Mouse (Mus musculus) embryonic facial prominence, embryonic 12.5 days (tissue): Measurements from ENCODE around the gene Rgs3. TPM values are rescaled to one million over a fixed set of nuclear protein-coding genes. Genes with fewer than 3 reads are reported as not detected.
A peak's percentile ranks its signal among the peaks of the same experiment; 100 is the strongest.

Experiments used
- ATAC-seq: fragments of 200-750 bp; cut with Nextera tagmentation; 2 replicates; pipeline ENCODE4 v1.8.0; 2017; ENCODE audit not compliant: insufficient number of reproducible peaks, insufficient read depth, low FRiP score, low TSS enrichment
- H3K27ac ChIP-seq: fragments of 300-500 bp; sonication (generic); 2 replicates; pipeline ENCODE4 v1.5.1; 2016; ENCODE audit warnings: mild to moderate bottlenecking
- H3K27me3 ChIP-seq: fragments of 300-500 bp; sonication (generic); 2 replicates; pipeline ENCODE4 v1.6.1; 2016; ENCODE audit warnings: mild to moderate bottlenecking, moderate library complexity
- H3K36me3 ChIP-seq: fragments of 300-500 bp; sonication (generic); 2 replicates; pipeline ENCODE4 v1.6.1; 2016; ENCODE audit warnings: mild to moderate bottlenecking
- H3K4me1 ChIP-seq: fragments of 300-500 bp; sonication (generic); 2 replicates; pipeline ENCODE4 v1.6.1; 2016
- H3K4me2 ChIP-seq: fragments of 300-500 bp; sonication (generic); replicated peaks from 2 replicates; pipeline ENCODE4 v1.6.1; 2016; ENCODE audit warnings: mild to moderate bottlenecking, moderate library complexity
- H3K4me3 ChIP-seq: fragments of 300-500 bp; sonication (generic); 2 replicates; pipeline ENCODE4 v1.5.1; 2016; ENCODE audit warnings: mild to moderate bottlenecking
- H3K9ac ChIP-seq: fragments of 300-500 bp; sonication (generic); 2 replicates; pipeline ENCODE4 v1.6.1; 2016; ENCODE audit warnings: mild to moderate bottlenecking, moderate library complexity
- H3K9me3 ChIP-seq: fragments of 300-500 bp; sonication (generic); 2 replicates; pipeline ENCODE4 v1.6.1; 2016; ENCODE audit warnings: mild to moderate bottlenecking, moderate library complexity
- WGBS: fragments of 180-500 bp; shearing (Covaris S2); methylation state at CpG from one replicate; pipeline ENCODE4 v1.1.7; 2016; 5-methylcytosine and 5-hydroxymethylcytosine counted together
- polyA plus RNA-seq: library from polyadenylated mRNA; unstranded; fragments of >200 nt; fragmentation: Nextera tagmentation; extraction: Ambion mirVana; gene quantifications from 2 replicates; pipeline ENCODE4 v1.2.1, GENCODE M21; 2016

Gene Rgs3
- polyA plus RNA-seq, 1 experiment from 2014 or later, result 45.2 TPM

- no peak overlapping the region for H3K27ac ChIP-seq
- ATAC-seq, result no peak
- WGBS, result 72% methylated on average over 7 of the region's 7 CpGs
Observed at GRCm38 (mm10) chr4:62736421-62736820, 176.8 kb downstream of the Rgs3 start.

GRCm38 (mm10) chr4:62736904-62737303 lies 177.3 kb downstream of the Rgs3 start:
- WGBS, result 68% methylated on average over 3 of the region's 3 CpGs
- Histone ChIP-seq H3K9me3 (no peaks in the 10 kb centered on the region), H3K4me3 (no peak overlapping the region), H3K9ac (no peak overlapping the region), H3K27ac (no peak overlapping the region), H3K27me3 (no peaks in the 10 kb centered on the region), H3K4me1 (peaks cover 48% of the 10 kb centered on the region), H3K36me3 (no peaks in the 10 kb centered on the region), H3K4me2 (no peak overlapping the region)
- no peak for ATAC-seq

More at GRCm38 (mm10) chr4:62736421-62736820, 176.8 kb downstream of the Rgs3 start:
- Histone ChIP-seq H3K27me3 (no peaks in the 10 kb centered on the region), H3K4me1 (peaks cover 43% of the 10 kb centered on the region), H3K9ac (no peak overlapping the region), H3K9me3 (no peaks in the 10 kb centered on the region), H3K4me3 (no peak overlapping the region), H3K36me3 (no peaks in the 10 kb centered on the region), H3K4me2 (no peak overlapping the region)

DNA sequence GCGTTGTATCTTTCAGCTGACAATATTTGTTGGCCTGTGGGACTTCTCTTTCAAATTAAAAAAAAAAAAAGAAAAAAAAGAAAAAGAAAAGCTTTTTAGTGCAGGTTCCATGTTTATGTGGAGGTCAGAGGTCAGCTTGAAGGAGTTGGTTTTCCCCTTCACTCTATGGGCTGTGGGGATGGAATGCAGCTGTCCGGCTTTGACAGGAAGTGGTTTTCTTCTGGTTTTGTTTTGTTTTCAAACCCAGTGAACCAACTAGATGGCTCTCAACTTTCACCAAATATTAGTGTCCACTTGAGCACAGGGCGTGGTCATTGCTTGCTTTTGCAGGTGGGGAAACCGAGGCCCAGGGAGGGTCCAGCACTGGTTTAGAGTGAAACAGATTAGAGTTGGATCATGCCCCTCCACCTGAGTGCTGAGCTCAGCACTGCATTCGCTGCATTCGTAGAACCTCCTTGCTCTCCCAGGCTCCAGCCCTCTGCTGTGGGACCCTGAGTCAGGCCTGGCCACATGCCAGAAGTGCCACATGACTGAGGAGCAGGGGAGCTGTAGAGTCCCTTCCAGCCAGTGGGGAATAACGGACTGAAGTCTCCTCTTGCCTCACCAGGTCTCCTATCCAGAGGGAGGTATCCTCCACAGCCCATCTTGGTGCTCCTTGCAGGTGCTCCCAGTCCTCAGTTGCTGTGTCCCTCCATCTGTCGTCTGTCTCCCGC lies 178.5 kb downstream of the Rgs3 start:
- H3K36me3 ChIP-seq, result no peaks in the 10 kb centered on the region
- H3K4me1 ChIP-seq, result peaks cover 48% of the 10 kb centered on the region
- peak; percentile 42; the same call in 1 of the 2 replicates for ATAC-seq
- 44% methylated on average over 9 of the region's 9 CpGs for WGBS
- no peak overlapping the region for H3K9ac ChIP-seq
- H3K9me3 ChIP-seq, result no peaks in the 10 kb centered on the region
- no peaks in the 10 kb centered on the region for H3K27me3 ChIP-seq
- peak overlapping the region; percentile 42 for H3K27ac ChIP-seq
- H3K4me3 ChIP-seq, result no peak overlapping the region
- no peak overlapping the region for H3K4me2 ChIP-seq

GRCm38 (mm10) chr4:62738996-62739395 lies 179.3 kb downstream of the Rgs3 start:
- ATAC-seq, result no peak
- H3K27me3 ChIP-seq, result no peaks in the 10 kb centered on the region
- peaks cover 50% of the 10 kb centered on the region for H3K4me1 ChIP-seq
- H3K4me3 ChIP-seq, result no peak overlapping the region
- H3K27ac ChIP-seq, result no peak overlapping the region
- no peak overlapping the region for H3K9ac ChIP-seq
- WGBS, result 84% methylated on average over 3 of the region's 3 CpGs
- no peaks in the 10 kb centered on the region for H3K9me3 ChIP-seq
- H3K36me3 ChIP-seq, result no peaks in the 10 kb centered on the region
- H3K4me2 ChIP-seq, result no peak overlapping the region

GRCm38 (mm10) chr4:62739591-62739990 lies 179.9 kb downstream of the Rgs3 start:
- Histone ChIP-seq H3K4me3 (no peak overlapping the region), H3K4me1 (peaks cover 54% of the 10 kb centered on the region), H3K9me3 (no peaks in the 10 kb centered on the region), H3K36me3 (no peaks in the 10 kb centered on the region), H3K27ac (no peak overlapping the region), H3K27me3 (no peaks in the 10 kb centered on the region), H3K4me2 (no peak overlapping the region), H3K9ac (no peak overlapping the region)
- WGBS, result 93% methylated on average over 4 of the region's 4 CpGs
- ATAC-seq, result no peak

DNA sequence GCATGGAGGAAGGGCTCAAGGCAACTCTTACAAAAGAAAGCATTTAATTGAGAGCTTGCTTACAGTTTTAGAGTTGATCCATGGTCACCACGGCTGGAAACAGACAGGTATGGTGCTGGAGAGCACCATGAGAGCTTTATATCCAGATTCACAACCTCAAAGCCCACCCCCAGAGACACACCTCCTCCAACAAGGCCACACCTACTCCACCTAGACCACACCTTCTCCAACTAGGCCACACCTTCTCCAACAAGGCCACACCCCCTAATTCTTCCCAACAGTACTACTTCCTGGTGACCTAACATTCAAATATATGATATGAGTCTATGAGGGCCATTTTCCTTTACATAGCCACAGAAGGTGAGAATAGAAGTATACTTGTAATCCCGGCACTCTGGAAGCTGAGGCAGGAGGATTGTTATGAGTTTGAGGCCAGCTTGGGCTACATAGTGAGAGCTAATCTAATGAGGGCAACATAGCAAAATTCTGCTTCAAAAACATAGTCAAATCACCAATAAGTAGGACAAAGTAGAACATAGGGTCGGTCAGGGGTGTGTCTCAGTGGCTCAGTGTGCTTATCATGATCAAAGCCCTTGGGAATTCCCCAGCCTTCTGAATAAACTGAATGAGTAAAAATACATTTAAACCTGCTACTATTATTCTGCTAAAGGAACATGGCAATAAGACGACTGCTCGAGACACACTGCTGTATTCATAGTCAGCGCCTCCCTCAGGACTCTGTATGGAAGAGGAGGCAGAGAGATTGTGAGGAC lies 180.8 kb downstream of the Rgs3 start:
- Histone ChIP-seq H3K36me3 (no peaks in the 10 kb centered on the region), H3K9ac (no peak overlapping the region), H3K4me2 (no peak overlapping the region), H3K9me3 (no peaks in the 10 kb centered on the region), H3K27ac (no peak overlapping the region), H3K4me3 (no peak overlapping the region), H3K27me3 (no peaks in the 10 kb centered on the region), H3K4me1 (peaks cover 60% of the 10 kb centered on the region)
- ATAC-seq, result no peak
- 86% methylated on average over 6 of the region's 6 CpGs for WGBS

DNA sequence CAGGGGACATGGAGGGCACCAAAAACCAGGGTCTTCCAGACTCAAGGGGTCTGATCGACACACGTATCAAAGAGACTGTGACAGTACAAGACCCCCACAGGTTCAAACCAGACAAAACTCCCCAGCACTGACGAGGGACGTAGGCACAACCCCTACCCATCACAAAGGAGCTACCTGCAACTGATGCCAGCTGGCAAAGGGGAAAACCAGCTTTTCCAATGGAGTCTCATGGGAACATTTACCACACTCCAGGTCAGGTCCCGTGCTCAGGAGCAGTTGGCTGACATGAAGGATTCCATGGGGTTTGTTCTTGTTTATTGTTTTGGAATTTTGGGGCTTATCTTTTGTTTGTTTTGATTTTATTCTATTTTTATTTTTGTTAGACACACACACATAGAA lies 181.4 kb downstream of the Rgs3 start:
- H3K27me3 ChIP-seq, result no peaks in the 10 kb centered on the region
- WGBS, result 79% methylated on average over 5 of the region's 5 CpGs
- no peak for ATAC-seq
- no peak overlapping the region for H3K27ac ChIP-seq
- H3K4me3 ChIP-seq, result no peak overlapping the region
- no peak overlapping the region for H3K4me2 ChIP-seq
- no peak overlapping the region for H3K9ac ChIP-seq
- H3K9me3 ChIP-seq, result no peaks in the 10 kb centered on the region
- H3K4me1 ChIP-seq, result peaks cover 62% of the 10 kb centered on the region
- H3K36me3 ChIP-seq, result no peaks in the 10 kb centered on the region

DNA sequence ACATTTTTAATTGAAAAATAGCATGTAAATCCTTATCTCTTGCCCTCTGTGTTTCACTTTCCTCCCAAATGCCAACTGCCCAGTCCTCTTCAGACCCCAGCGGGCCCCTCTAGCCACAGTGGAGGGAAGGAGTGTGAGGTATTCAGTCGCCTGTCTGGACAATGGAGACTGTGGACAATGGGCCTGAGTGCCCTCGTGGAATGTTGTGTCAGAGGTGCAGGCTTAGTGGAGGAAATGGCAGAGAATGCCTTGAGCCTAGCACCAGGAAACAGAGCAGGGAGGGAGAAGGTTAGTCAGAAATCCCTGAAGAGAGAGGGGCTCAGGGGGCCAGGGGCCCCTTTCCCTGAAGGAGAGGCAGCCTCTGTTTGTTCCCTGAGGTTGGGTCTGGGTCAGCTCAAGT lies 182.0 kb downstream of the Rgs3 start:
- no peak overlapping the region for H3K4me3 ChIP-seq
- peaks cover 61% of the 10 kb centered on the region for H3K4me1 ChIP-seq
- H3K9ac ChIP-seq, result no peak overlapping the region
- H3K4me2 ChIP-seq, result no peak overlapping the region
- no peaks in the 10 kb centered on the region for H3K27me3 ChIP-seq
- no peaks in the 10 kb centered on the region for H3K36me3 ChIP-seq
- 36% methylated on average over 3 of the region's 3 CpGs for WGBS
- 0 out of 2 replicates have a peak overlapping the region, but pooled peaks have one; percentile 36 for H3K27ac ChIP-seq
- no peaks in the 10 kb centered on the region for H3K9me3 ChIP-seq
- no peak for ATAC-seq

DNA sequence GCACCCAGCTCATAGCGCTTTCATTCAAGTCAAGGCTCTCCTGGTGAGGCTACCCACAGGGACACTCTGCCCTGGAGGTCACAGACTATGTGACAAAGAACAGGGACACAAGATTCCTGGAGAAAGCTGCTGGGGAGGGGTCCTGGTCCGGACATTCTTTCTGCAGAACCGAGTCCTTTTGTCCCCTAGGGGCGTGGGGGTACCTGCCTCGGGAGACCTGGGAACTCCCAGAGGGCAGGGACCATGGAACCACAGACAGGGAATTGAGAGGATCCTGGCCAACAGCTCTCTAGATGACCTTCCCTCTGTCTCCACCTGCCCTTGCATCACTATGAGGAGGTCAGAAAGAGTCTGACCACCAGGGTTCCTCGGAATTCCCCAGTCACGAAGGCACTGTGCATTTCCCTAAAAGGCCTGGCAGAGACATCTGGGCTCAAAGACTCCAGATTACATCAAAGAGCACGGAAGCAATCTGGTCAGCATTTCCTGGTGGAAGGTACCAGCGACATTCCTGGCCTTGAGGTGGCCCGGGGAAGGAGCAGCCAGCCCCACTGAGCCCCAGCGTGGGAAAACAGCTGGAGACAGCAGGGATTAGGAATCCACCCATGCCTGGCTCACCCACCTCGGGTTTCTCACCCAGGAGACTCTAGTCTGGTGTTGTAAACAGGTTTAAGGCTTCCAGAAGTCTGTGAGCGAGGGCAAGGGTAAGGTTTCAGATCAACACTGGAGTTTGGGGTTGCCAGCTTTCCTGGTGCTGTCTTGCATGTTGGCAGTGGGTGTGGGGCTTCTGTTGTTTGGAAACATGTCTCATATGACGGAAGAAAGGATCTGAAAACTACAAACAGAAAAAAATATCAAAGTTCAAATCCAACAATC lies 183.5 kb downstream of the Rgs3 start:
- Histone ChIP-seq H3K4me2 (no peak overlapping the region), H3K36me3 (no peaks in the 10 kb centered on the region), H3K4me3 (no peak overlapping the region), H3K9me3 (no peaks in the 10 kb centered on the region), H3K27me3 (no peaks in the 10 kb centered on the region), H3K9ac (no peak overlapping the region), H3K27ac (peak overlapping the region; percentile 75), H3K4me1 (peaks cover 56% of the 10 kb centered on the region)
- WGBS, result 37% methylated on average over 14 of the region's 14 CpGs
- ATAC-seq, result no peak

DNA sequence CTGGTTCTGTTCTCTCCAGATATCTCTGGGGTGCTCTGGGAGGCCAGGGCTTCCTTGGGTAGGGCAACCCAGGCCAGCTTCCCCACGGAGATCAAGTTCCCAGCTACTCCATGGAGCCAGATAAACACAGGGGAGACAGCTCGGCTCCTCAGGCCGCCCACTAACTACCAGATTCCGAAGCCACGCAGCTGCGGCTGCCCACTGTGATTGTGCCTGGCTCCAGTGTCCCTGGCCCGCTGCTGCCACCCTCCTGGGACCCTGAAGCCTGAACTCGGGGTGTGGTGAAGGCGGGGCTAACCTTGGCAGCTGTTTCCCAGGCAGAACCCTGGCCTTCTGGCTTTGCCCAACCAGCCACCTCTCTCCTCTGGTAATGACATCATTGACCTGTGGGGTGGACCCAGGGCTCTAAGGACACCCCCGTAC lies 184.9 kb downstream of the Rgs3 start:
- H3K4me1 ChIP-seq, result peaks cover 50% of the 10 kb centered on the region
- ATAC-seq, result no peak
- WGBS, result 26% methylated on average over 10 of the region's 10 CpGs

DNA sequence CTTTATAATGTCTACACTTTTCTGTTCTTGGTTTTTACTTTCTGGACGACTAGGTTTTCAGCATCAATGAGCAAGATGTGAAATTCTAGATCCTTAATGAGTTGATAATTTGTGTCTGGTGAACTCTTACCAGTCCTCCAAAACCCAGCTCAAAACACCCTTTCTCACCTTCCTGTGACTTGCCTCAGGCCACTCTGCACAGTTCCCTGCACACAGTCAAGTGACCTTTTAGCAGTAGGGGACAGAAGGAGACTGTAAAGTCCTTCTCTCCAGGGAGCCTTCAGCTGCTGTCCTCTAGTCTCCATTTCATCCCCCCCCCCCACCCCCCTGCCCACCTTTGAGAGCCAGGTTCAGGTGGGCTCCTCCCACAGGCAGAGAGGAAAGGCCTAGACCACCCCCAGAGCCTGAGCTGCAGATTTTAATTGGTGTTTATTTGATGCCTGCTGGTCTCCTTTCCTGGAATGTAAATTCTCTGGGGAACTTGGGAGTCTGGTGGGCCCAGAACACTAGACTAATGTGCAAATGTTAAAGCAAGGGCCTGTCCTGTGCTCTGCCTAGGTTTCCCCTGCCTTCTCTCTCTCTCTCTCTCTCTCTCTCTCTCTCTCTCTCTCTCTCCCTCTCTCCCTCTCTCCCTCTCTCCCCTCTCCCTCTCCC lies 185.5 kb downstream of the Rgs3 start:
- H3K9ac ChIP-seq, result peak overlapping the region; percentile 27; the same call in 1 of the 2 replicates
- H3K36me3 ChIP-seq, result no peaks in the 10 kb centered on the region
- 10% methylated on average over 1 of the region's 1 CpGs for WGBS
- H3K9me3 ChIP-seq, result no peaks in the 10 kb centered on the region
- H3K27ac ChIP-seq, result peak overlapping the region; percentile 79
- H3K4me3 ChIP-seq, result no peak overlapping the region
- H3K27me3 ChIP-seq, result no peaks in the 10 kb centered on the region
- H3K4me2 ChIP-seq, result no peak overlapping the region
- H3K4me1 ChIP-seq, result peaks cover 50% of the 10 kb centered on the region
- no peak; the same call in 1 of the 2 replicates for ATAC-seq

More for the DNA sequence above, 184.9 kb downstream of the Rgs3 start:
- no peak overlapping the region for H3K4me3 ChIP-seq
- no peak overlapping the region for H3K9ac ChIP-seq
- H3K27ac ChIP-seq, result peak overlapping the region; percentile 79
- no peaks in the 10 kb centered on the region for H3K9me3 ChIP-seq
- no peak overlapping the region for H3K4me2 ChIP-seq
- no peaks in the 10 kb centered on the region for H3K36me3 ChIP-seq
- no peaks in the 10 kb centered on the region for H3K27me3 ChIP-seq
